Mouse (Mus musculus) heart, adult 18-20 months (tissue): ENCODE measurements around the gene Duxbl1. TPM values are rescaled to one million over a fixed set of nuclear protein-coding genes. Genes with fewer than 3 reads are reported as not detected.
"Not testable (repeated sequence)": the region's sequence is repeated elsewhere in the genome, so short reads cannot be mapped to it uniquely, and the experiment has no call there.

Experiments used
- DNase-seq, 2 experiments: peaks; one replicate each; pipeline ENCODE4 v3.0.0; 2021 to 2022; ENCODE audit warnings: mixed read lengths in 1 of 2
- long read RNA-seq, 2 experiments: library from polyadenylated mRNA; stranded (forward); transcript quantifications; one replicate each; pipeline ENCODE4 v2.0.0; 2021
- total RNA-seq, 2 experiments: library from RNA; stranded (reverse); gene quantifications; 2 replicates each; pipeline ENCODE4 v1.2.3; 2021

Duxbl1 gene
- total RNA-seq = not detected
- long read RNA-seq, experiment 1 = 0 reads
- long read RNA-seq, experiment 2 = 0 reads

GRCm38 (mm10) chr14:25978371-25979241 is at the start of gene Duxbl1:
Duxbl1 (plus strand) TSS chr14:25978577.
- not testable (repeated sequence) for DNase-seq

- not testable (repeated sequence) for DNase-seq
Measured at GRCm38 (mm10) chr14:25936867-25937630, 41.3 kb upstream of the Duxbl1 start.

GRCm38 (mm10) chr14:25938004-25938403 is 40.4 kb upstream of the Duxbl1 start, which contains the start of gene Cphx1:
Cphx1 (plus strand) TSS chr14:25938304.
- not testable (repeated sequence) for DNase-seq

GRCm38 (mm10) chr14:25957861-25958260 is 20.5 kb upstream of the Duxbl1 start:
- DNase-seq = not testable (repeated sequence)

GRCm38 (mm10) chr14:25979242-25979941 is 1.0 kb downstream of the Duxbl1 start:
- not testable (repeated sequence) for DNase-seq

- peak; percentile 4 to 8 for DNase-seq
Measured at GRCm38 (mm10) chr14:25981880-25982279, 3.5 kb downstream of the Duxbl1 start.

- not testable (repeated sequence) for DNase-seq
Measured at GRCm38 (mm10) chr14:26007462-26007861, 29.1 kb downstream of the Duxbl1 start.

GRCm38 (mm10) chr14:26016414-26016813 is 38.0 kb downstream of the Duxbl1 start:
- DNase-seq = not testable (repeated sequence)

GRCm38 (mm10) chr14:26021555-26021954 is 43.2 kb downstream of the Duxbl1 start:
- DNase-seq = not testable (repeated sequence)

GRCm38 (mm10) chr14:26022831-26023230 is 44.5 kb downstream of the Duxbl1 start:
- not testable (repeated sequence) for DNase-seq

- not testable (repeated sequence) for DNase-seq
Measured at GRCm38 (mm10) chr14:26025653-26026052, 47.3 kb downstream of the Duxbl1 start.

GRCm38 (mm10) chr14:26034364-26034763 is 56.0 kb downstream of the Duxbl1 start:
- not testable (repeated sequence) for DNase-seq

- DNase-seq = not testable (repeated sequence)
Measured at GRCm38 (mm10) chr14:26035439-26035838, 57.1 kb downstream of the Duxbl1 start.

Other genes with a start within 250 kb of the Duxbl1 start
- gene Zcchc24, start 209.5 kb upstream of the Duxbl1 start, total RNA-seq = 10 to 100 TPM; 33.9 to 34.9 TPM
- gene Anxa11, start 136.4 kb upstream of the Duxbl1 start, total RNA-seq = 10 to 100 TPM; 76.1 to 82.5 TPM
- 1 to 10 TPM; 2.1 to 2.9 TPM for gene Plac9a, start 75.5 kb upstream of the Duxbl1 start, total RNA-seq
- under 1 TPM; 0.15 to 0.27 TPM for gene Tmem254a, start 50.9 kb upstream of the Duxbl1 start, total RNA-seq
- gene Cphx1, start 40.3 kb upstream of the Duxbl1 start, total RNA-seq = not detected
- 10 to 100 TPM; 14.1 to 17.5 TPM for gene Gm9780, start 64.1 kb downstream of the Duxbl1 start, total RNA-seq
- 1 to 10 TPM; 1.6 to 4.7 TPM for gene Tmem254c, start 88.8 kb downstream of the Duxbl1 start, total RNA-seq
- not detected for gene Cphx2, start 102.9 kb downstream of the Duxbl1 start, total RNA-seq
- not detected for gene Cphx3, start 103.7 kb downstream of the Duxbl1 start, total RNA-seq
- not detected for gene Duxbl2, start 139.8 kb downstream of the Duxbl1 start, total RNA-seq
- gene Plac9b, start 203.9 kb downstream of the Duxbl1 start, total RNA-seq = 10 to 100 TPM; 44.7 to 50.6 TPM
- gene Tmem254b, start 228.5 kb downstream of the Duxbl1 start, total RNA-seq = 1 to 10 TPM; 3.2 to 4.5 TPM